Mouse (Mus musculus): ENCODE results near the gene Dcx. TPM values are rescaled to one million over a fixed set of nuclear protein-coding genes. Genes with fewer than 3 reads are reported as not detected.

Gene Dcx
- 7.1 and 7.5 TPM in 2 replicates for polyA plus RNA-seq (2015; fragmentation: Nextera tagmentation; extraction: Ambion mirVana)

GRCm38 (mm10) chrX:143932958-143933357 lies at the start of gene Dcx:
Gene Dcx (minus strand): TSS chrX:143933311.

GRCm38 (mm10) chrX:143827212-143827611 lies 105.9 kb downstream of the Dcx start, which contains the start of gene Capn6:
Gene Capn6 (minus strand): TSS chrX:143827414.

Small RNA genes lying within 50 kb of the gene (microRNA-seq; reads per million reads assigned to microRNA genes)
- gene Gm47298, result 0 reads per million in 2 experiments

Other genes with a start within 250 kb of the Dcx start
- 285 and 302 TPM in 2 replicates for gene Capn6, start 105.9 kb downstream of the Dcx start, polyA plus RNA-seq (2015; fragmentation: Nextera tagmentation; extraction: Ambion mirVana)
- gene A730046J19Rik, start 220.4 kb upstream of the Dcx start, polyA plus RNA-seq (2015; fragmentation: Nextera tagmentation; extraction: Ambion mirVana), result 1.4 and 1.5 TPM in 2 replicates